Mouse (Mus musculus) left cerebral cortex, postnatal 25 days (tissue): Measurements from ENCODE around the gene Upk1a. TPM values are rescaled to one million over a fixed set of nuclear protein-coding genes. Genes with fewer than 3 reads are reported as not detected.

ENCODE experiments used
- DNase-seq, 2 experiments: peaks; one replicate each; pipeline ENCODE4 v3.0.0; 2022; ENCODE audit warnings: low spot score in 2 of 2, mixed read lengths in 1 of 2
- intact Hi-C: fragments of 180-260 bp; cut with DNase I; formaldehyde crosslinking; loops from one replicate; pipeline ENCODE4 v1.15.1; 2025
- total RNA-seq, 2 experiments: library from RNA; stranded (reverse); gene quantifications; 2 replicates each; pipeline ENCODE4 v1.2.3; 2021

Gene Upk1a
- total RNA-seq, 2 experiments from 2014 or later: 0.23 to 0.50 TPM

- no peak for DNase-seq
- intact Hi-C loops: loop anchor here (2.0 kb wide), 1 partner anchor 19 kb away; the partner anchor contains the start of gene Cox6b1
These were observed 4.8 kb downstream of the Upk1a start for GRCm38 (mm10) chr7:30607706-30608309.

GRCm38 (mm10) chr7:30604944-30605343 lies 7.7 kb downstream of the Upk1a start:
- no peak for DNase-seq
- intact Hi-C loops: no loop called here

GRCm38 (mm10) chr7:30604424-30604823 lies 8.2 kb downstream of the Upk1a start:
- no peak for DNase-seq
- intact Hi-C loops: no loop called here

- intact Hi-C loops: no loop called here
- DNase-seq: no peak
These were observed 10.1 kb downstream of the Upk1a start for GRCm38 (mm10) chr7:30602583-30602982.

- intact Hi-C loops: no loop called here
- no peak for DNase-seq
These were observed 12.0 kb downstream of the Upk1a start for GRCm38 (mm10) chr7:30600651-30601050.

- DNase-seq: peak; percentile 90 to 95
- intact Hi-C loops: no loop called here
These were observed 12.7 kb downstream of the Upk1a start for GRCm38 (mm10) chr7:30599933-30600353.

GRCm38 (mm10) chr7:30598786-30599185 lies 13.9 kb downstream of the Upk1a start, which contains the start of gene Zbtb32:
Gene Zbtb32 (minus strand): TSS chr7:30598909.
- intact Hi-C loops: no loop called here
- DNase-seq: no peak

- intact Hi-C loops: no loop called here
- no peak for DNase-seq
These were observed 15.8 kb downstream of the Upk1a start for GRCm38 (mm10) chr7:30596811-30597210.

- DNase-seq: no peak
- intact Hi-C loops: no loop called here
These were observed 16.6 kb downstream of the Upk1a start for GRCm38 (mm10) chr7:30596093-30596492.

- intact Hi-C loops: no loop called here
These were observed 18.1 kb downstream of the Upk1a start for GRCm38 (mm10) chr7:30594510-30595024.

GRCm38 (mm10) chr7:30593579-30594509 lies 18.8 kb downstream of the Upk1a start:
- no peak for DNase-seq
- intact Hi-C loops: no loop called here

More at GRCm38 (mm10) chr7:30594510-30595024, 18.1 kb downstream of the Upk1a start:
- DNase-seq: no peak

GRCm38 (mm10) chr7:30592772-30593423 lies 19.7 kb downstream of the Upk1a start:
- DNase-seq: no peak
- intact Hi-C loops: no loop called here

- intact Hi-C loops: no loop called here
- no peak for DNase-seq
These were observed 21.1 kb downstream of the Upk1a start for GRCm38 (mm10) chr7:30591605-30591951.

- DNase-seq: no peak
- intact Hi-C loops: no loop called here
These were observed 21.6 kb downstream of the Upk1a start for GRCm38 (mm10) chr7:30590927-30591604.

GRCm38 (mm10) chr7:30589435-30590301 lies 23.0 kb downstream of the Upk1a start:
- peak; percentile 77 to 78 for DNase-seq
- intact Hi-C loops: loop anchor here (1.0 to 5.0 kb wide), 4 partner anchors 24 to 367 kb away; partner anchors contain the start of genes Ffar3, Tmem147 and Usf2

- intact Hi-C loops: loop anchor here (1.0 to 5.0 kb wide), 5 partner anchors 24 to 367 kb away; partner anchors contain the start of genes Ffar3, Gm49396, Psenen and Tmem147
- DNase-seq: peak; percentile 97 to 98
These were observed 23.8 kb downstream of the Upk1a start, which contains the start of gene Kmt2b for GRCm38 (mm10) chr7:30588676-30589434. Gene Kmt2b (minus strand): TSS chr7:30588726.
